Mouse (Mus musculus) lung, postnatal 36 days (tissue): Measurements from ENCODE around the gene Slc35a5.

Source experiments
- DNase-seq: peaks from one replicate; pipeline ENCODE4 v3.0.0; 2022; ENCODE audit warnings: mixed read lengths

Slc35a5 gene

GRCm38 (mm10) chr16:45110498-45110897 lies 48.0 kb downstream of the Slc35a5 start:
- DNase-seq: peak; percentile 73

- DNase-seq: no peak
These were observed 50.2 kb downstream of the Slc35a5 start for GRCm38 (mm10) chr16:45108203-45108878.

GRCm38 (mm10) chr16:45104993-45105392 lies 53.5 kb downstream of the Slc35a5 start:
- no peak for DNase-seq

GRCm38 (mm10) chr16:45100892-45101291 lies 57.6 kb downstream of the Slc35a5 start:
- DNase-seq: no peak

- DNase-seq: no peak
These were observed 59.7 kb downstream of the Slc35a5 start for GRCm38 (mm10) chr16:45098886-45099210.

GRCm38 (mm10) chr16:45098186-45098885 lies 60.2 kb downstream of the Slc35a5 start:
- DNase-seq: no peak

DNA sequence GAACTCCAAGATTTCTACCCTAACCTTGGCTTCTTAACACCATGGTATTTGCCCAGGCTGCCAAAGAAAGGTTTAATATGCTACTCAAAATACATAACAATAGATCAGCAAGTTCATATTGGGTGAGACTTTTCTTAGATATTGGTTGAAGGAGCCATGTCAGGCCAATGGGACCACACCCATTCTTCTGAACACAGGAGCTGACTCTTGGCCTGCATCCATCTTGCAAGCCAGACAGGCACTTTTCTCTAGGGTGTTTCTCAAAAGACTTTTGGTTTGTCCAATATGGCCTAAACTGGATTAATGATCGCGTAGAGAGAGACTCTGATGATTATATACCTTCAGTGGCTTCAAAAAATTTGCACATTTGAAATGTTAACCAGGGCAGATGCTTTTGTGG lies 61.0 kb downstream of the Slc35a5 start:
- no peak for DNase-seq

DNA sequence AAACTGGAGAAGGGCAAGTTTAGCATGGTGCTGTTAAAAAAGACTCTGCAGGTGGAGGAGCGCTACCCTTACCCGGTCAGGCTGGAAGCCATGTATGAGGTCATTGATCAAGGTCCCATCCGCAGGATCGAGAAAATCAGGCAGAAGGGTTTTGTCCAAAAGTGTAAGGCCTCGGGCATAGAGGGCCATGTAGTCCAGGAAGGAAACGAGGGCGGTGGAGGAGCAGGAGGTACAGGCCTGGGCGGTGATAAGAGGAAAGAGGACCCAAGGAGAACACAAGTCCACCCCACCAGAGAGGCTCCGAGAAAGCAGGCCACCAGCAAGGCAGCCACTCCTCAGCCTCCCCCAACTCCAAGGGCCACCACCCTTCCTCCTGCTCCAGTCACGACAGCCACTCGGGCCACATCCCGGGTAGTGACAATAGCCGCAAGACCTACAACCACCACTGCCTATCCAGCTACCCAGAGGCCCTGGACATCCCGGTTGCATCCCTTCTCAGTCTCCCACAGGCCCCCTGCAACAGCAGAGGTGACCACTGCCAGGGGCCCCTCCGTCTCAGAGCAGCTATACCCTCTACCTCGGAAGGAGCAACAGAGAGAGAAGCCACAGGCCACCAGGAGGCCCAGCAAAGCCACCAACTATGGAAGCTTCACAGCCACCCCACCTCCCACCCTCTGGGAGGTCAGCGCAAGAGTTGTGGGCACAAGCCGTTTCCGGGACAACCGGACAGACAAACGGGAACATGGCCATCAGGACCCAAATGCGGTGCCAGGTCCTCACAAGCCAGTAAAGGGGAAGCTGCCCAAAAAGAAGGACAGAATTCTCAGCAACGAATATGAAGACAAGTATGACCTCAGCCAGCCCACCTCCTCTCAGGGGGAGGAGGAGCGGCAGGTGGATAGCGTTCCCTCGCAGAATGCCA lies 62.7 kb downstream of the Slc35a5 start:
- peak; percentile 58 for DNase-seq

DNA sequence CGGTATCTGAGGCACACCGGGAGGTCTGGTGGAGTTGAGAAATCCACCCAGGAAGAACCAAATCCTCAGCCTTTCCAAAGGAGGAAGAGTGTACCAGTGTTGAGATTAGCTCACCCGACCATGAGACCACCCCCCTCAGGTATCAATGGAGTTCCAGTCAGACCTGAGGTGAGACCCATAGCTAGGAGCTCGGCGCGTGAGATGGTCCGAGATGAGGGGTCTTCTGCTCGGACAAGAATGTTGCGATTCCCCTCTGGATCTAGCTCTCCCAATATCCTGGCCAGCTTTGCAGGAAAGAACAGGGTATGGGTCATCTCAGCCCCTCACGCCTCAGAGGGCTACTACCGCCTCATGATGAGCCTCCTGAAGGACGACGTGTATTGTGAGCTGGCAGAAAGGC lies 63.5 kb downstream of the Slc35a5 start:
- DNase-seq: no peak

- DNase-seq: no peak
These were observed 64.3 kb downstream of the Slc35a5 start for GRCm38 (mm10) chr16:45094136-45094756.

DNA sequence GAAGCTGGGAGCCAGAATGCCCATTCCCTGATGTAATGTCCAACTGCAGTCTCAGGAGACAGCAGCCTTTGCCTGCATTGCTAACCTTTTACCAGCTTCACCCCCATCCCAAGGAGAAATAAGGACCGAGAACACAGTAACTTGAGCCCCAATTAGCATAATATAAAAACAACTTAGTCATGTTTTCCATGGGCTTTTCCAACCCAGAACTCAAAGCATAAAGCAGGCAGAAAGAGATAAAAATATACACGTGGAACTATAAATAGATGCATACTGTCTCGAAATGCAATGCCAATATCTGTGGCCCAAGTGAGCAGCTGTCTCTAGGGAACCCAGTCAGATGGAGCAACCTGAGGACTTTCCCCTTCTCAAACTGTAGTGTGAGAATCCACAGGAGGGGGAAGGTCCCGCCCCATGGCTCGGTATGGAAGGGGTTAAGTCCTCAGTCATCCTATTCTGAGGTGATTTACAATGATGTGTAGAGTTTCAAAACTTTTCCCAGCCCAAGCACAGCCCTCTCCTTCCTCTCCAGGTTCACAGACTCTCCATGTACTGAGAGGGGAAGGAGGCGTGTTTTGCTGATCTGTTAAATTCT lies 65.3 kb downstream of the Slc35a5 start, which contains the start of gene Ccdc80:
Ccdc80 (plus strand) TSS at position 266 of the 595 bp plus-strand sequence.
- no peak for DNase-seq

DNA sequence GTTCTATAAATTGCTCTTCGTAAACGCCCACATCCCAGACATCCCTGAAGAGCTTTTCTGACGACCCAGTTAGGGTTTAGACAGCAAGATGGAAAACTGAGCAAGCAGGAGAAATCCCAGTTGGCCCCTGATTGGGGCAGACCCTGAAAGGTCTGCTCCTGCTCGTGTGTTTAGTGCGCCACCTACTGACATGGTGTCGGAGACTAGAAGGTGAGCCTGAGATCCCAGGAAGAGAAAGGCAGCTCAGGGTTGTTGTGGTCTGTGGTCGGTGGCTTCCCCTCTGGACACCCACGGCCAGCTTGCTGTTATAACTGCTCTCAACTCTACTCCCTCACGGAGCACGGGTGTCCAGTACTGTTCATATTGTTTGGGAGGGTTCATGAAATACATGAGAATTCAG lies 68.5 kb downstream of the Slc35a5 start:
- DNase-seq: peak; percentile 92
